Mouse (Mus musculus): ENCODE data around the gene Fastkd3. TPM values are rescaled to one million over a fixed set of nuclear protein-coding genes. Genes with fewer than 3 reads are reported as not detected.
A peak's percentile ranks its signal among the peaks of the same experiment; 100 is the strongest.

Gene Fastkd3
- total RNA-seq, 2 experiments from 2014 or later: 14.8 to 15.8 TPM

DNA sequence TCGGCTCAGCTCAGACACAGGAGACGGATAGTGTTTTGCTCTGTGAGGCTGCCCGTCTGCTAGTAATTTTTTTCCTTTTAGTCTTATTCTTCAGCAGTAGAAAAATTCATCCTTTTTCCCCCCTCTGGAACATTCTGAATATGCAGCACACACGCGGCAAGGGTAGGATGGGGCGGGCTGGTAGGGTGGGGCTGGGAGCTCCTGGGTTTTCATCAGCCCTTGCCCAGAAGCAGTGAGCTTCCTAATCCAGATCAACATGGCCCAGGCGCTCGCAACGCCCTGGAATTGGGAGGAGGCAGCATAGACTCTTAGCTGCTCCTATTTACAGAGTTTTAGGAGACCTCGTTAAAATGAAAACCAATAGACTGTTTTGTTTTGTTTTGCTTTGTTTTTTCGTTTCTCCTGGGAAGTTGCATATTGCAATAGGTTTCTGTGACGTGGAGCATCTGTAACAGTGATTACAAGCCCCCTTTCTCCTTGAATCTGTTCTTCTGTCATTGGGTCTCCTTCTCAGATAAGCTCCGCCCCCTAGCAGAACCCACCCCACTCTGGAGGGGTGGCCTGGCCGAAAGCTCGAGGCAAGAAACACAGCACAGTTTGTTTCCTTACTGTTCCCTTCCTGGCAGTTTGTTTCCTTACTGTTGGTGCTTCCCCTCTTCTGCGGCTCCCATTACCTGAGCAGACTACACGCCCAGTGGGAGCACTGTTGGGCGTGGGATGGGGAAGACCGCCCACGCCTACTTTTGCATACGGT lies 25.8 kb downstream of the Fastkd3 start:
- DNase-seq (ENCODE audit: low spot score in 2 of 2): no peak

DNA sequence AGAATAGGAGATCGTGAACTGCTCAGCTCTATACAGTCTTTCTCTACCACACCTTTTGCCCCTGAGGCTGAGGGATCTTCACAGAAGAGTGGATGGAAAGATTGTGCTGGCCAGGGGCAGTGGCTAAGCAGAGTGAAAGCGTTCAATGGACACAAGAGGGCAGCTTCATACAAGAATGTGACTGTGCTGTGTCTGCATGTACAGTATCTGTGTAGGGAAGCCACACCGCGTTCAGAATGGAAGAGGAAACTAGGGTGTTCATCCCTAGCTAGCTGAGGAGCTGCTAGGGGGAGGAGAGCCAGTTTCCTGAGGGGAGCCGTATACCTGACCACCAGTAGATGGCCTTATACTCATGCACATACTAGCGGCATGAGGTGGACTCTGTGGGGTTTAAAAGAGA lies 40.8 kb downstream of the Fastkd3 start:
- DNase-seq (ENCODE audit: low spot score in 2 of 2): peak in 1 of 2 experiments; percentile 34

DNA sequence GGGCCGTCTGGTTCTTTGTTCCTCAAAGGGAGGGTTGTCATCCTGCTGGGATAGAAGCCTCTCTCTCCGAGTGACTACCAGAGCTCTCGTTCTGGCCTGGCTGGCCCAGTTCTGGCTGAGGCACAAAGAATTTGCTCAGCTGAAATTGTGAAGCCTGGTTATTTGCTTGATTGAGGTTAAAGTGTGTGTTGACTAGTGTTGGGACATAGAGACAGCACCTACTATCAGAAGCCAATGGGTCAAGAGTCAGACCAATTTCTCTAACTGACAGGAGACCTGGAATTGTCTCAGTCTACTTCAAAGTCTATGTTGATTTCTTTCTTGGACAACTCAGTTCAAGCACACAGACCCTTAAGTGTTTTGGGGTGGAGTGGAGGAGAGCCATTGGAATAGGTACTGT lies 45.0 kb downstream of the Fastkd3 start:
- DNase-seq (ENCODE audit: low spot score in 2 of 2): no peak

Other genes starting within 250 kb of the Fastkd3 start
- gene Mtrr, start 85 bp upstream of the Fastkd3 start, total RNA-seq (2021): 10 to 100 TPM; 16.7 to 23.4 TPM
- 10 to 100 TPM; 11.3 to 16.7 TPM for gene 1700001L19Rik, start 15.2 kb downstream of the Fastkd3 start, total RNA-seq (2021)

Data from layer of hippocampus, postnatal 14 days (tissue).